Mouse (Mus musculus) kidney, adult 2 months (tissue): ENCODE measurements around the gene Tead4. TPM values are rescaled to one million over a fixed set of nuclear protein-coding genes. Genes with fewer than 3 reads are reported as not detected.

ENCODE experiments used
- DNase-seq: peaks from one replicate; pipeline ENCODE4 v3.0.0; 2021
- H3K27ac ChIP-seq: fragments of 200-500 bp; 2 replicates; pipeline ENCODE4 v1.5.1; 2012; ENCODE audit warnings: low read depth, low read length, control low read depth, inconsistent platforms; ENCODE audit not compliant: insufficient read depth
- H3K27me3 ChIP-seq: fragments of 200-500 bp; replicated peaks from 2 replicates; pipeline ENCODE4 v1.6.1; 2012; ENCODE audit warnings: mild to moderate bottlenecking, moderate library complexity, low read length, inconsistent platforms; ENCODE audit not compliant: control insufficient read depth, insufficient read depth
- H3K36me3 ChIP-seq: fragments of 200-500 bp; 2 replicates; pipeline ENCODE4 v1.6.1; 2012; ENCODE audit warnings: mild to moderate bottlenecking, moderate library complexity, low read length, inconsistent platforms; ENCODE audit not compliant: control insufficient read depth, insufficient read depth
- H3K4me1 ChIP-seq: fragments of 200-500 bp; 2 replicates; pipeline ENCODE4 v1.6.1; 2011; ENCODE audit warnings: low read length; ENCODE audit not compliant: control insufficient read depth, insufficient read depth
- H3K4me3 ChIP-seq: fragments of 200-500 bp; 2 replicates; pipeline ENCODE4 v1.5.1; 2011; ENCODE audit warnings: mild to moderate bottlenecking, low read depth, low read length, control low read depth; ENCODE audit not compliant: insufficient read depth
- CTCF ChIP-seq: fragments of 200-500 bp; conservative IDR thresholded peaks from 2 replicates; pipeline ENCODE4 v1.5.1; 2011; ENCODE audit warnings: low read depth, mild to moderate bottlenecking, control low read depth, low read length, moderate library complexity, mixed read lengths; ENCODE audit not compliant: insufficient read depth, insufficient read length
- POLR2A ChIP-seq: fragments of 200-500 bp; IDR thresholded peaks from one replicate; pipeline ENCODE4 v1.6.1; 2011; ENCODE audit warnings: low read depth, low read length, control low read depth
- WGBS: fragments of 180-500 bp; shearing (Covaris S2); methylation state at CpG from one replicate; pipeline ENCODE4 v1.1.7; 2018; 5-methylcytosine and 5-hydroxymethylcytosine counted together
- polyA plus RNA-seq: library from polyadenylated mRNA; depleted of rRNA; stranded (reverse); fragments of >200 nt; gene quantifications from 2 replicates; pipeline ENCODE4 v1.2.3, GENCODE M21; 2012

Tead4 gene
- polyA plus RNA-seq, 1 experiment, result 1.3 TPM

DNA sequence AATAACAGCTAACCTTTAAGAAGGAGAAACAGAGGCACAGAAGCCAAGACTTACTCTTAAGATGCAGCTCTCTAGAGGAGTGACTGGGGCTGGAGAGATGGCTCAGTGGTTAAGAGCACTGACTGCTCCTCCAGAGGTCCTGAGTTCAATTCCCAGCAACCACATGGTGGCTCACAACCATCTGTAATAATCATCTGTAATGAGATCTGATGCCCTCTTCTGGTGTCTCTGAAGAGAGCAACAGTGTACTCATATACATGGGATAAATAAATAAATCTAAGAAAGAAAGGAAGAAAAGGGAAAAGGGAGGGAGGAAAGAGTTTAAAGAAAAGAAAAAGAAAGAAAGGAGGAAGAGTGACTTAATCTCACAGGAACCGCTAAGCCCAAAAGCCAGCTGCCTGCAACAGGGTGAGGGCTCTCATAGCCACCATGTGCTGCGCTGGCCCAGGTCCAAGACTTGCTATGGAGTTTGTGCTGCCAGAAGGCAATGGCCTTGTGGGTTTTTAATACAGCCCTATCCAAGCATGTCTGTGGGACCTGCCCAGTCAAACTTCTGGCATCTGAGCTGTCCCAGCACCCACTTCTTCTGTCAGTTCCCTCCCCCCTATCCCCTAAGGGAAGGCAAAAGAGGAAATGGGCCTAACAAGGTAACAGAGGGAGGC, 63.4 kb downstream of the Tead4 start:
- no peak for DNase-seq

DNA sequence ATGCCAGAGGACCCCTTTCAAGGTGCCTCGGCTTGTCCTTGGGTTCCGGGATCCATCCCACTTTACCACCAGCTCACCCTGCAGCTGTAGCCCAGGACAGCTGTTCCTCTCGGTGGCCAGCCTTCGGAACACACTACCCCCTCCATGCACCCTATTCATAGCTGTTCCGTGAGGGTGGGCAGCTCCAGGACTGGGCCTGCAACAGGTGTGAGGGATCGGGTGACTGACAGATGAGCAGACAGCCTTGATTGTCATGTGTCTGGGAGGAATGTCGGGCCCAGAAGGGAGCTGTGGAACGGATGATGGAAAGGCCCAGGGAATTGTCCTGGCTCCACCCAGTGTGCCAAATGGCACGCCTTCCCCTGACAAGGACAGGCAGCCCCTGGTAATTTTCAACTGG, 64.0 kb downstream of the Tead4 start:
- WGBS, result 73% methylated on average over 9 of the region's 9 CpGs
- H3K4me3 ChIP-seq, result no peak overlapping the region
- TF ChIP-seq POLR2A (no peak), CTCF (no peak)
- H3K4me1 ChIP-seq, result no peaks in the 10 kb centered on the region
- no peaks in the 10 kb centered on the region for H3K36me3 ChIP-seq
- H3K27me3 ChIP-seq, result no peaks in the 10 kb centered on the region
- no peak for DNase-seq
- H3K27ac ChIP-seq, result no peak overlapping the region

More for the DNA sequence above, 63.4 kb downstream of the Tead4 start:
- no peak overlapping the region for H3K4me3 ChIP-seq
- no peaks in the 10 kb centered on the region for H3K27me3 ChIP-seq
- H3K36me3 ChIP-seq, result no peaks in the 10 kb centered on the region
- WGBS, result 87% methylated on average over 2 of the region's 2 CpGs
- H3K27ac ChIP-seq, result no peak overlapping the region
- no peaks in the 10 kb centered on the region for H3K4me1 ChIP-seq
- no peak for TF ChIP-seq POLR2A
- no peak for TF ChIP-seq CTCF

DNA sequence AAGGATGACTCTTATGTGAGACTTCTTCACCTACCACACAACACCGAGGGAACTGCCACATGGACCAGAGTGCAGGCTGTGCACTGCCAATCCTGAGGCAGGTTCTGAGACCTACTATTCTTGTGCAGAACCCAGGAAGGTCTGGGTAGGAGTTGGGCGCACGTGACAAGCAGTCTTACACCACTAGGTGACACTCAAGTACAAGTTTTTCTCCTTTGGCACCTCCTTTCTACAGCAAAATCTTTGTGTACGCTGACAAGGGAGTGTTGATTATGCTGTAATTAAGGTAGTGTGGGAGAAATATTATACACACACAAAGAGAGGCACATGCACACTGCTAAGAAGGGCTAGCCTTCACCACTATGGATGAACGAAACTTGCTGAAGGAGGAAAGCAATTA, 66.4 kb downstream of the Tead4 start:
- Histone ChIP-seq H3K4me1 (no peaks in the 10 kb centered on the region), H3K27ac (no peak overlapping the region), H3K27me3 (no peaks in the 10 kb centered on the region), H3K4me3 (no peak overlapping the region), H3K36me3 (no peaks in the 10 kb centered on the region)
- peak; percentile 52 for DNase-seq
- peak; percentile 80 for TF ChIP-seq CTCF
- TF ChIP-seq POLR2A, result no peak
- 30% methylated on average over 5 of the region's 5 CpGs for WGBS

DNA sequence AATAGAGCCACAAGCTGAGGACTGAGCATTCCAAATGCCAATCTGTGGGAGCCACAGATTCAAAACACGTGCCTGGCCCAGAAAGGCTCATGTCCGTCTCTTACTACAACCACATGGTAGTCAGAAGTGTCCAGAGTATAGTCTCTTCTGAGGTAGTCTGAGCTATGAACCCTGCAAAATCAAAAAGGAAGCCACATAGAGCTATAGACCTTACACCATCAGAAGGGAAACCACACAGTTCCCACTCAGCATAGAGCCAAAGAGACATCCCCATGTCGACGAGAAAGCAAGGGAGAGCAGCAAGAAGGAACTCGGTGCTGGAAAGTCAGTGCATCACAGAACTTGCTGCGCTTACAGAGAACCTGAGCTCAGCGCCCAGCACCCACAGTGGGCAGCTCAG, 68.4 kb downstream of the Tead4 start:
- Histone ChIP-seq H3K4me1 (no peaks in the 10 kb centered on the region), H3K27ac (no peak overlapping the region), H3K27me3 (no peaks in the 10 kb centered on the region), H3K36me3 (no peaks in the 10 kb centered on the region), H3K4me3 (no peak overlapping the region)
- 77% methylated on average over 7 of the region's 7 CpGs for WGBS
- no peak for TF ChIP-seq CTCF
- TF ChIP-seq POLR2A, result no peak
- no peak for DNase-seq

DNA sequence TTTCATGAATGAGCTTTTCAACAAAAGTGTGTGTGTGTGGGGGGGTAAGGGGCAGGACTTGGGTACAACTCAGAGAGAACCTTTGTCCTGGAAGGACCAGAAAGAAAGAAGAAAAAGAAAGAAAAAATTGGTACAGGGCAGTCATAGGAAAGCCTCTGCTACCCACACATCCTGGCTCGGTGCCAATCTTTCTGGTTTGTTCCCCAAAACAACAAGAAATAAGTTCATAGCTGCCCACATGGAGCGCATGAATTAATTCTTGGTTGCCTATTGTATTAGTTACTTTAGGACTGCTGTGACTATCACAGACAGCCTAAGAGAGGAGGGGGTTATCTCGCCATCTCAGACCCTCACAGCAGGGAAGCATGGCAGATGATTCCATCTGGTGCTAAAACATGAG, 68.9 kb downstream of the Tead4 start:
- H3K27ac ChIP-seq, result no peak overlapping the region
- no peaks in the 10 kb centered on the region for H3K36me3 ChIP-seq
- H3K4me1 ChIP-seq, result no peaks in the 10 kb centered on the region
- no peaks in the 10 kb centered on the region for H3K27me3 ChIP-seq
- no peak for DNase-seq
- H3K4me3 ChIP-seq, result no peak overlapping the region
- 85% methylated on average over 3 of the region's 3 CpGs for WGBS
- TF ChIP-seq POLR2A, result no peak
- no peak for TF ChIP-seq CTCF

DNA sequence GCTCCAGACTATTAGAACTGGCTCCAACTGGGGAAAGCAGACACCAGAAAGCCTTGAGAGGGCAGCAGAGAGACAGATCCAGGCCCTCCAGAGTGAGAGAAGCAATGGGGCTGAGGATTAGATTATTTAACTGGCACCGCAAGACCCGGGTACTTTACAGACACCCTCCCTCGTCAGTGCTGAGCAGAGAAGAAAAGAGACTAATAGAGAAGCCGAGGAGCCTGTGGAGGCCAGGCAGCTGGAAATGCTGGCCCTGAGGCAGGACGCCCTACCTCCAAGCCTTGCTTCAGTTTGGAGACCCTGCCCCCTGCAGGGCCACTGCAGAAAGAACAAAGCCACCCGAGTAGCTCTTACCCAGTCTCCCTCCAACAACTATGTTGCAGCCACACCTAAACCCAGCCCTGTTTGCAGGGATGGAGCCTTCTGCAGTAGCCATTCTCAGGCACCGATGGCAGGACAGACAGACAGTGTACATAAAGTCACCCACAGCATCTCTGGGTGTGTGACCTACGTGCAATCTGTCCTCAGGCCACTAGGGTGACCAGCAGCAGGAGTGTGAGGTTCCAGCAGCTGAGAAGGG, 73.1 kb downstream of the Tead4 start:
- Histone ChIP-seq H3K27ac (no peak overlapping the region), H3K4me3 (no peak overlapping the region), H3K4me1 (no peaks in the 10 kb centered on the region), H3K36me3 (no peaks in the 10 kb centered on the region), H3K27me3 (no peaks in the 10 kb centered on the region)
- 30% methylated on average over 8 of the region's 8 CpGs for WGBS
- DNase-seq, result peak; percentile 8
- TF ChIP-seq POLR2A (no peak), CTCF (0 out of 2 replicates have a peak, but pooled peaks have one; percentile 7)

DNA sequence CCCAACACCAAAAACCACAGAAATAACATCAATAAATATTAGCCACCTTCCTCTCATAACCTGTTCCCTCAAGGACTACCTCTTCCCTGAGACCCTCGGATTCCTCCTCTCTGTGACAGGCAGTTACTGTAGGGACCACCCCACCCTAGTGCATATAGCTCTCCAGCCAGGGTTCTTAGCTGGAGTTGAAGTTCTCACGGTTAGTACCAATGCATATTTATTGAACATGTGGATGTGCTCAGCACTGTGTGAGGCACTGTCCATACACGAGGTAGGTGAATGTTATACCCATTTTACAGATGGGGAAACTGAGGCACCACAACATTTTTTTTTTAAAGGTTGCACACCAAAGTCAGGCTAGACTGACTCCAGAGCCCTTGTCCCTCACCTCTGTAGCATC, 73.7 kb downstream of the Tead4 start:
- no peak for TF ChIP-seq POLR2A
- TF ChIP-seq CTCF, result no peak
- no peak overlapping the region for H3K4me3 ChIP-seq
- WGBS, result 84% methylated on average over 3 of the region's 3 CpGs
- no peak for DNase-seq
- no peaks in the 10 kb centered on the region for H3K4me1 ChIP-seq
- no peak overlapping the region for H3K27ac ChIP-seq
- H3K27me3 ChIP-seq, result no peaks in the 10 kb centered on the region
- H3K36me3 ChIP-seq, result no peaks in the 10 kb centered on the region
